Comparison of ENCODE assay signal across 8 mouse cellular contexts in genomic region chr14:45318426-45319236, GRCm38 (mm10). TPM values are rescaled to one million over a fixed set of nuclear protein-coding genes. Genes with fewer than 3 reads are reported as not detected.
DNase-seq lines count a peak whose midpoint lies in the region; ATAC-seq and TF ChIP-seq lines count a peak whose summit lies in the region.

TSS of gene Ero1l (minus strand) at chr14:45318771.

- peaks cover 44% of the 10 kb centered on the region for H3K79me2 ChIP-seq in myocyte (ENCODE audit: control insufficient read depth, insufficient read depth)

- peaks cover 34% of the 10 kb centered on the region for H3K4me1 ChIP-seq in heart, embryonic 12.5 days (replicated peaks)
- H3K4me1 ChIP-seq in kidney, postnatal 0 days (replicated peaks; ENCODE audit: insufficient read depth, low read length), result peaks cover 5% of the 10 kb centered on the region; the same call in 1 of the 2 replicates
- H3K4me1 ChIP-seq in liver, embryonic 11.5 days (replicated peaks; ENCODE audit: control insufficient read depth, insufficient read depth, low read length), result peaks cover 43% of the 10 kb centered on the region

- H3K36me3 ChIP-seq in heart, embryonic 12.5 days, result no peaks in the 10 kb centered on the region
- no peaks in the 10 kb centered on the region for H3K36me3 ChIP-seq in kidney, postnatal 0 days (ENCODE audit: insufficient read depth, low read length)
- H3K36me3 ChIP-seq in liver, embryonic 11.5 days (ENCODE audit: control insufficient read depth, insufficient read depth, low read length), result no peaks in the 10 kb centered on the region
- no peaks in the 10 kb centered on the region for H3K36me3 ChIP-seq in myocyte (ENCODE audit: control insufficient read depth, insufficient read depth)

- peak within 1 kb of the TSS; percentile 85 for H3K27ac ChIP-seq in heart, embryonic 12.5 days (ENCODE audit: poor library complexity, severe bottlenecking)
- H3K27ac ChIP-seq in kidney, postnatal 0 days, result peak within 1 kb of the TSS; percentile 86
- H3K27ac ChIP-seq in liver, embryonic 11.5 days (ENCODE audit: low read depth, low read length), result peak within 1 kb of the TSS; percentile 95

- no peak for TF ChIP-seq CTCF in kidney, postnatal 0 days (IDR thresholded peaks at IDR 0.05; ENCODE audit: low read depth)

- H3K27me3 ChIP-seq in heart, embryonic 12.5 days (replicated peaks), result no peaks in the 10 kb centered on the region
- H3K27me3 ChIP-seq in kidney, postnatal 0 days (ENCODE audit: insufficient read depth, low read length), result no peaks in the 10 kb centered on the region
- no peaks in the 10 kb centered on the region for H3K27me3 ChIP-seq in liver, embryonic 11.5 days (replicated peaks; ENCODE audit: control insufficient read depth, insufficient read depth, low read length)
- H3K27me3 ChIP-seq in myocyte (ENCODE audit: control insufficient read depth, insufficient read depth, insufficient read length), result no peaks in the 10 kb centered on the region

- peak within 1 kb of the TSS; percentile 92 for H3K9ac ChIP-seq in heart, embryonic 12.5 days
- H3K9ac ChIP-seq in kidney, postnatal 0 days (ENCODE audit: low read depth, low read length), result peak within 1 kb of the TSS; percentile 92
- H3K9ac ChIP-seq in liver, embryonic 11.5 days (ENCODE audit: low read depth, low read length), result peak within 1 kb of the TSS; percentile 96

- H3ac ChIP-seq in myocyte (ENCODE audit: control insufficient read depth, insufficient read length), result peak within 1 kb of the TSS; percentile 94

- peak within 1 kb of the TSS; percentile 71 for H3K4me2 ChIP-seq in heart, embryonic 12.5 days
- peak within 1 kb of the TSS; percentile 73 for H3K4me2 ChIP-seq in kidney, postnatal 0 days (ENCODE audit: low read length)
- H3K4me2 ChIP-seq in liver, embryonic 11.5 days, result peak within 1 kb of the TSS; percentile 87
- peak within 1 kb of the TSS; percentile 77 for H3K4me2 ChIP-seq in myocyte (ENCODE audit: low read depth)

- peak; percentile 78 for ATAC-seq in erythroid progenitor cell, adult 5-6 weeks (replicated peaks; ENCODE audit: low FRiP score, poor library complexity, severe bottlenecking)
- peak; percentile 96 for ATAC-seq in heart, embryonic 12.5 days (ENCODE audit: insufficient number of reproducible peaks, low FRiP score)
- peak; percentile 94 for ATAC-seq in kidney, postnatal 0 days (replicated peaks; ENCODE audit: low FRiP score, low read depth)
- ATAC-seq in liver, embryonic 11.5 days (replicated peaks; ENCODE audit: low FRiP score), result peak; percentile 86

- H3K9me3 ChIP-seq in heart, embryonic 12.5 days (replicated peaks), result no peaks in the 10 kb centered on the region
- H3K9me3 ChIP-seq in kidney, postnatal 0 days (replicated peaks; ENCODE audit: low read length), result no peaks in the 10 kb centered on the region
- H3K9me3 ChIP-seq in liver, embryonic 11.5 days (ENCODE audit: control insufficient read depth, low read length), result no peaks in the 10 kb centered on the region

- 2% methylated on average over 50 of the region's 74 CpGs for WGBS in heart, embryonic 12.5 days
- 2% methylated on average over 47 of the region's 74 CpGs for WGBS in kidney, postnatal 0 days
- 1% methylated on average over 49 of the region's 74 CpGs for WGBS in liver, embryonic 11.5 days

- TF ChIP-seq POLR2A in myocyte (IDR thresholded peaks at IDR 0.05; ENCODE audit: insufficient read length, low read depth), result peak; percentile 99

- H3K4me3 ChIP-seq in heart, embryonic 12.5 days, result peak within 1 kb of the TSS; percentile 85
- H3K4me3 ChIP-seq in kidney, postnatal 0 days (replicated peaks; ENCODE audit: low read depth, low read length), result peak within 1 kb of the TSS; percentile 93
- H3K4me3 ChIP-seq in liver, embryonic 11.5 days (ENCODE audit: low read depth, low read length), result peak within 1 kb of the TSS; percentile 97
- peak within 1 kb of the TSS; percentile 66 for H3K4me3 ChIP-seq in myocyte

- peak; percentile 88 for DNase-seq in CD4-positive, CD25-positive, alpha-beta regulatory T cell, adult 2 months (ENCODE audit: low read depth, low spot score)
- peak; percentile 60 for DNase-seq in brain, embryonic 18.5 days (ENCODE audit: low read depth, low spot score)
- peak; percentile 87 for DNase-seq in kidney, postnatal 0 days (ENCODE audit: low spot score)
- DNase-seq in liver, embryonic 11.5 days (ENCODE audit: low spot score), result peak; percentile 91
- DNase-seq in spleen, postnatal 4 days (ENCODE audit: low spot score in 2 of 2), result peak; percentile 80 to 91

TF ChIP-seq in myocyte, 11 proteins besides CTCF, POLR2A, EP300 and RAD21:
- TF ChIP-seq CEBPB (IDR thresholded peaks at IDR 0.05; ENCODE audit: insufficient read depth, poor library complexity, severe bottlenecking), result peak; percentile 66
- TF ChIP-seq SRF (IDR thresholded peaks at IDR 0.05; ENCODE audit: control insufficient read depth, insufficient read length, low read depth), result peak; percentile 44
- no peak for TF ChIP-seq REST (IDR thresholded peaks at IDR 0.05; ENCODE audit: insufficient read depth, insufficient read length)
- no peak for TF ChIP-seq E2F4 (IDR thresholded peaks at IDR 0.05; ENCODE audit: insufficient read depth)
- TF ChIP-seq POLR2AphosphoS2 (IDR thresholded peaks at IDR 0.05; ENCODE audit: insufficient read length, low read depth), result peak; percentile 99
- no peak for TF ChIP-seq USF1 (IDR thresholded peaks at IDR 0.05; ENCODE audit: low read depth)
- TF ChIP-seq MYOG (IDR thresholded peaks at IDR 0.05; ENCODE audit: control insufficient read depth in 1 of 3, insufficient read depth in 1 of 3, insufficient read length in 2 of 3, low read depth in 2 of 3), result no peak
- TF ChIP-seq TCF3 (IDR thresholded peaks at IDR 0.05; ENCODE audit: insufficient read length, low read depth), result no peak
- peak in 1 of 3 experiments; percentile 67 for TF ChIP-seq MYOD1 (IDR thresholded peaks at IDR 0.05; ENCODE audit: control insufficient read depth in 1 of 3, insufficient read length in 2 of 3, low read depth in 2 of 3)
- no peak for TF ChIP-seq TCF12 (IDR thresholded peaks at IDR 0.05; ENCODE audit: insufficient read depth, poor library complexity, severe bottlenecking)
- TF ChIP-seq MAX (IDR thresholded peaks at IDR 0.05; ENCODE audit: low read depth), result no peak
TF ChIP-seq in myocyte: peak in this region for 4.

RNA-seq across cellular contexts. Expression of gene Ero1l, which starts in this region (rescaled TPM):
- 23.4 and 37.7 TPM in 2 replicates for total RNA-seq in erythroid progenitor cell, adult 5-6 weeks (2015; ENCODE audit: low replicate concordance)
- 28.9 and 38.3 TPM in 2 replicates for total RNA-seq in erythroid progenitor cell, adult 5-6 weeks (2017; ENCODE audit: low replicate concordance)
- polyA plus RNA-seq in heart, embryonic 12.5 days (2016; fragmentation: Nextera tagmentation; extraction: Ambion mirVana), result 53.7 and 58.6 TPM in 2 replicates
- 30.8 and 35.8 TPM in 2 replicates for polyA plus RNA-seq in kidney, postnatal 0 days (2015; fragmentation: Nextera tagmentation; extraction: Ambion mirVana)
- polyA plus RNA-seq in liver, embryonic 11.5 days (2014; fragmentation: Nextera tagmentation; extraction: Ambion mirVana), result 64.4 and 78.9 TPM in 2 replicates
- 43.5 TPM for polyA plus RNA-seq in myocyte (2012; fragmentation: generic; extraction: Trizol)

Comparison
In these comparisons a context has a peak if more than half of its experiments do, and no peak if none do; other contexts are left out.
1. Peak in every context shown above with its lines: DNase-seq, ATAC-seq, H3K4me3 ChIP-seq and H3K27ac ChIP-seq.